Mouse (Mus musculus) heart, postnatal 10 days (tissue): ENCODE results near the gene Snap47. TPM values are rescaled to one million over a fixed set of nuclear protein-coding genes. Genes with fewer than 3 reads are reported as not detected.
"Not testable (repeated sequence)": the region's sequence is repeated elsewhere in the genome, so short reads cannot be mapped to it uniquely, and the experiment has no call there.

ENCODE experiments used
- DNase-seq, 2 experiments: peaks; one replicate each; pipeline ENCODE4 v3.0.0; 2021
- intact Hi-C: fragments of 180-260 bp; cut with DNase I; formaldehyde crosslinking; loops from one replicate; pipeline ENCODE4 v1.15.1; 2025
- total RNA-seq, 2 experiments: library from RNA; stranded (reverse); gene quantifications; 2 replicates each; pipeline ENCODE4 v1.2.3; 2021

The Snap47 gene
- total RNA-seq, 2 experiments from 2014 or later = 39.8 to 41.8 TPM

DNA sequence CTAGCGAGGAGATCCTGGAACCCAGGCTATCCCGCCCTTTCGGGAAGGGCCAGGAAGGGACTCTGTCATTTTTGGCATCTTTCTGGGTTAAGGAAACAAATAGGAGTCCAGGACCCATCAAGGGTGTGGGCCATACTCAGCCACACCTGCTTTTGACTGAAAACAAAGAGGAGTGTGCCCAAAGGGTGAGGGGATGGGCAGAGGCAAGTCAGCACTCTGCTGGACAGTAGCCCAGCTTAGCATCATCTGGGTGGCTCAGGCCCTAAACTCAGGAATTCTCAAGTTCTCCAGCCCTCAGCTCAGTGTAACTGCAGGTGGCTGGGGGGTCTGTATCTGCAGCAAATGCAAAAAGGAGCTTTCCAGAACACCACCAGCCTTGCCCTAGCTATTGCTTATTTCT, 73.0 kb downstream of the Snap47 start:
- intact Hi-C loops = no loop called here
- no peak for DNase-seq

DNA sequence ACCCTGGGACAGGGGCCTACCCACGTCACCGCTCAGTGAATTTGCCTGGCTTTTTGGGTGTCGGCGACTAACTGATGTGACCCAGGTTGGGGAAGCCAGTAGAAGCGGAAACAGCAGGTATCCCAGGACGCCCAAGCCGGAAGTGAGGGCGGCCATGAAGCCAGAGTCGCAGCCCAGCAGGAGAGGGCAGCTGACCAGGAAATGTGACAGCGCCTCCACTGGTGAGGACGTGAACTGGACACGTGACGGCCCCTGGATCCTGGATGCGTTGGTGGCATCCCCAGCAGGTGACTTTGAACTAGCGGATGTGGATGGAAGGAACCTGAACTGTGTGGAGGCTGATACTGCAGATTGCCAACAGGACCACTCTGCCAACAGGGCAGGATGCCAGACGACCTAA, 75.5 kb downstream of the Snap47 start, which contains the start of gene Prss38:
Prss38 (minus strand) TSS at position 183 of the 400 bp plus-strand sequence.
- intact Hi-C loops = no loop called here
- DNase-seq = no peak

DNA sequence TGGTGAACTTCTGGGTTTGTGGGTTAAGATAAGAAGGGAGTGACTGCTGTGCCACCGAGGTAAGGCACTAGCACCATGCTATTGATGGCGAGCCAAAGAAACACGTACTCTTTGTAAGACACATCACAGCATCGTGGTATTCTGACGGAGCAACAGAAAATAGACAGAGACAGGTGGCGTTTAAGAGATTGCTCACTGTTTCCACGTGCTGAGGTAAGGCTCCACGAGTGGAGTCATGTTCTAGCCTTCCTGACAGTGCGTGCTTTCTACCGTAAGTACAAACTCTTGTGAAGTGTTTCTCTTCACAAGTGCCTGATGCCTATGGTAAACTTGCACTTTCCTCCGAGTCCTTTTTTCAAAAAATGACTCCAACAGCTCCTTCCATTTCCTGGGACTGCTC, 81.1 kb downstream of the Snap47 start:
- intact Hi-C loops = no loop called here

DNA sequence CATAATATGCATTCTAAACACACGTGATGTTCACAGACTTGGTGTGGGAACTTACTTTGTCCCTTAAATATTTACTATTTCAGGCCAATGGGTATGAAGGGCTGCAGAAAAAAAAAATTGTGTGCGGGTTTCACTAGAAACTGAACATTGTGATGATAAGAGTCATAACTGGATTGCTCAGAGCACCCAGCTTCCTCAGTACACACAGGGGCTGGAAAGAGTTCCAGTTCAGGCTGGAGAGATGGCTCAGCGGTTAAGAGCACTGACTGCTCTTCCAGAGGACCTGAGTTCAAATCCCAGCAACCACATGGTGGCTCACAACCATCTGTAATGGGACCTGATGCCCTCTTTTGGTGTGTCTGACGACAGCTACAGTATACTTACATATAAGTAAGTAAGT, 83.0 kb downstream of the Snap47 start:
- DNase-seq, intact Hi-C loops: not testable (repeated sequence)

More for the DNA sequence above, 81.1 kb downstream of the Snap47 start:
- no peak for DNase-seq

DNA sequence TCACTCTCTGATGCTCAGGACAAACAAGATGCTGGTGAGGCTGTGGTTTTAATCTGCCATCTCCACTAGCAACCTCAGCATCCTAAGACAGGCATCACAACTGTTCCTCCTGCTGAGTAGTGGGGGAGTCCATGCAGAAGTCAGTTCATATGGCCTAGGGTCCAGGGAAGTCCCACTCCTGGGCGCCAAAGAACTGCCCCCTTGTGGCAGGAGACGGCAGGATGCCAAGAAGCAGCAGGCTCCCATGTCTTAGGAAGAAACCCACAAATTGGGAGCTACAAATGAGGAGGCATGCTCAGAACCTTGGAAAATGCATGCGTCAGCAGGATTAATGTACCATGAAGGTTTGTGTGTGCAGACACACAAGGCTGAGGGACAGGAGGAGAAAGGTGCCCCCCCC, 84.4 kb downstream of the Snap47 start:
- intact Hi-C loops = no loop called here
- peak in 1 of 2 experiments; percentile 44 for DNase-seq

DNA sequence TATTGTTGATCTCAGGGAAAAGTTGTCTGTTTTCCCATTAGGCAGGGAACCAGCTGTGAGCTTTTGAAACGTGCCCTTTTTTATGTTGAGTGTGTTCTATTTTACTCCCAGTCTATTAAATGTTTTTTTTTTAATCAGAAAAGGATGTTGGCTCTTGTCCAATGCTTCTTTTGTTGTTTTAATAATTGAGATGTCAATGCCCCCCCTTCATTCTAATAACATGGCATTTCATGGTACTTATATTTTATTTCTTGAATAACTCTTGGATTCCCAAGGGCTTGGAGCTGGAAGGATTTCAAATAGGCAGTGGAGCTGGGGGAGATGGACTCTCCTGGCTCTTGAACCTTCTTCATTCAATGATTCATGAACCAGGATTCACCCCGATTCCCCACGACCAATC, 85.0 kb downstream of the Snap47 start:
- no peak for DNase-seq
- intact Hi-C loops = no loop called here

DNA sequence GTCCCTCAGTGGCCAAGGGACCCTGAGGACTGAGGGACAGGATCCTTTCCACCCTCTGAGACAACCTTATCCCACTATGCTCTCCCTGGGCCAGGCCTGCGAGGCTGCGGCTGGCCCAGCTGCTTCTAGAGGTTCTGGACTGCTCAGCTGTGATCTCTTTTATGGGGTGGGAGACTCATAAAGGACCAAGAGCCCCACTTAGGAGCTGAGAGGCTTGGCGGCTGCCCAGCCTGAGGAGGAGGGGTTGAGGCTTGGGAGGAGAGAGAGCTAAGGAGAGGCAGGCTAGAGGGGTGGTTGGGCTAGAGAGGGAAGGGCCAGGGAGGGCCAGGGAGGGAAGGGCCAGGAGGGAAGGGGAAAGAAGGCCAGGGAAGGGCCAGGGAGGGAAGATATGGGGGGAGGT, 86.6 kb downstream of the Snap47 start:
- intact Hi-C loops = no loop called here
- DNase-seq = peak; percentile 26 to 37

DNA sequence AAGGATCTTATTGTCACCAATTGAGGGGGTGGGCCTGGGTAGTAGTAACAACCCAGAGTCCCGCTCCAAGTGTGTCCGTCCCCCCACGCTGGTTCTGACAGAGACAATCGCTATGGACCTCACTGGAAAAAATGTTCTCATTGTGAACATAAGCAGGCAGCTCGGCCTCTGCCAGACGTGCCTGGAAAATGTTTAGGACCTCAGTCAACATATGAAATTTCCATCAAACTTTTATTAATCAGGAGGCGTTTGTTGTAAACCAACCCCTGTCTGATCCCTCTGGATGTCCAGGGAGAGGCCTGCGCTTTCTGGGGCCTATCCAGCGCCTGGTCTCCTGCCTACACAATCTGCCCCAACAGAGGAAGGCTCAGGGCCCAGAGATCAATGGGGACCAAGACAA, 87.0 kb downstream of the Snap47 start:
- DNase-seq = no peak
- intact Hi-C loops = no loop called here

DNA sequence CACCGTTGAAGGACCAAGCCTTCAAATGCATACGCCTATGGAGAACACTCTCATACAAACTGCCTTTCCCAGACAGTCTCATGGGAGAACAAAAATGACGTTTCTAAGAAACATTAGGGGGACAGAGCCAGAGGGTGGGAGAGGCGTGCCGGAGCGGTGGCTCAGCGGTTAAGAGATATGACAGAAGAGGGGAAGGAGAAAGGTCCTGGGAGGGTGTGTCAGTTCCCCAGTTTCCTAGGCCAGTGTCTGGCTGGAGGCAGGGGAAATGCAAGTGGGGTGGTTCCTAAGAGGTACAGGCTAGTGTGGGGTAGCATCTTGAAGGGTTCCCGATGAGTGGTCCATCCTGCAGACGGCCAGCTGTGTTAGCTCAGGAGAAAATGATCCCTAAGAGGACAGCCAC, 89.7 kb downstream of the Snap47 start:
- intact Hi-C loops = no loop called here

More for the DNA sequence above, 89.7 kb downstream of the Snap47 start:
- no peak for DNase-seq

Other genes starting within 250 kb of the Snap47 start
- 10 to 100 TPM; 86.9 to 88.0 TPM for gene Mrpl55, start 248.7 kb downstream of the Snap47 start, total RNA-seq
- gene 2310033P09Rik, start 242.9 kb downstream of the Snap47 start, total RNA-seq = 10 to 100 TPM in 1 of 2 experiments, 1 to 10 TPM in 1; 9.4 to 12.3 TPM
- 100 to 1,000 TPM; 339 to 344 TPM for gene Arf1, start 222.9 kb downstream of the Snap47 start, total RNA-seq
- gene Wnt3a, start 160.4 kb downstream of the Snap47 start, total RNA-seq = not detected
- 1 to 10 TPM; 6.1 to 7.5 TPM for gene Wnt9a, start 144.3 kb downstream of the Snap47 start, total RNA-seq
- not detected for gene Prss38, start 75.5 kb downstream of the Snap47 start, total RNA-seq
- gene Jmjd4, start 1.1 kb downstream of the Snap47 start, total RNA-seq = 10 to 100 TPM; 11.5 to 13.3 TPM
- gene Zfp867, start 21.3 kb upstream of the Snap47 start, total RNA-seq = 1 to 10 TPM; 6.0 to 6.5 TPM
- 10 to 100 TPM; 21.9 to 25.1 TPM for gene Zkscan17, start 75.6 kb upstream of the Snap47 start, total RNA-seq
- gene Nlrp3, start 90.4 kb upstream of the Snap47 start, total RNA-seq = under 1 TPM; 0.19 to 0.64 TPM
- not detected for gene Olfr222, start 125.0 kb upstream of the Snap47 start, total RNA-seq
- gene Olfr223, start 142.1 kb upstream of the Snap47 start, total RNA-seq = not detected
- gene Mprip, start 210.1 kb upstream of the Snap47 start, total RNA-seq = 100 to 1,000 TPM; 210 to 229 TPM